Mouse (Mus musculus): ENCODE measurements at regions not wholly inside any gene's neighbourhood (a gene's known extent, or its start where the extent isn't known, plus 50 kb on each side); places are given as distances from the start of the nearest gene placed in this dataset.

- TF ChIP-seq CTCF (IDR thresholded peaks at IDR 0.05; ENCODE audit: borderline replicate concordance, control insufficient read depth, extremely low read depth, insufficient read depth, low read length, poor library complexity) (no peak), POLR2A (IDR thresholded peaks at IDR 0.05; ENCODE audit: control insufficient read depth, extremely low read depth, insufficient read depth, low read length, poor library complexity) (no peak)
Observed at GRCm38 (mm10) chr6:31632485-31632884, 68.7 kb upstream of the Podxl start.
